Mouse (Mus musculus) ovary, postnatal 10 days (tissue): ENCODE data around the gene Trmt10a.

Source experiments
- DNase-seq: peaks from one replicate; pipeline ENCODE4 v3.0.0; 2022; ENCODE audit warnings: low spot score

Trmt10a gene

GRCm38 (mm10) chr3:138197556-138197955, 54.3 kb downstream of the Trmt10a start:
- DNase-seq = no peak

- peak; percentile 81 for DNase-seq
These were observed 54.9 kb downstream of the Trmt10a start for GRCm38 (mm10) chr3:138197973-138198721.

GRCm38 (mm10) chr3:138198722-138199068, 55.4 kb downstream of the Trmt10a start:
- DNase-seq = no peak

- DNase-seq = no peak
These were observed 65.6 kb downstream of the Trmt10a start for GRCm38 (mm10) chr3:138208821-138209220.
